Mouse (Mus musculus): ENCODE results near the gene Gatad2b.
A peak's percentile ranks its signal among the peaks of the same experiment; 100 is the strongest.
"Not testable (repeated sequence)": the region's sequence is repeated elsewhere in the genome, so short reads cannot be mapped to it uniquely, and the experiment has no call there.

Gatad2b gene

GRCm38 (mm10) chr3:90265932-90266741, 26.8 kb upstream of the Gatad2b start:
- no peak for DNase-seq (ENCODE audit: low spot score)

GRCm38 (mm10) chr3:90266901-90267775, 25.8 kb upstream of the Gatad2b start:
- DNase-seq (ENCODE audit: low spot score) = no peak

GRCm38 (mm10) chr3:90268190-90268589, 24.8 kb upstream of the Gatad2b start:
- no peak for DNase-seq (ENCODE audit: low spot score)

GRCm38 (mm10) chr3:90268971-90269370, 24.0 kb upstream of the Gatad2b start:
- DNase-seq (ENCODE audit: low spot score) = no peak

- DNase-seq (ENCODE audit: low spot score) = no peak
Measured at GRCm38 (mm10) chr3:90270784-90271183, 22.2 kb upstream of the Gatad2b start.

- DNase-seq (ENCODE audit: low spot score) = no peak
Measured at GRCm38 (mm10) chr3:90272170-90272569, 20.8 kb upstream of the Gatad2b start.

GRCm38 (mm10) chr3:90273855-90274254, 19.1 kb upstream of the Gatad2b start:
- no peak for DNase-seq (ENCODE audit: low spot score)

- no peak for DNase-seq (ENCODE audit: low spot score)
Measured at GRCm38 (mm10) chr3:90275286-90275685, 17.7 kb upstream of the Gatad2b start.

- no peak for DNase-seq (ENCODE audit: low spot score)
Measured at GRCm38 (mm10) chr3:90276858-90277257, 16.1 kb upstream of the Gatad2b start.

- no peak for DNase-seq (ENCODE audit: low spot score)
Measured at GRCm38 (mm10) chr3:90277793-90278192, 15.2 kb upstream of the Gatad2b start.

- DNase-seq (ENCODE audit: low spot score) = no peak
Measured at GRCm38 (mm10) chr3:90278211-90278610, 14.8 kb upstream of the Gatad2b start.

- DNase-seq (ENCODE audit: low spot score) = no peak
Measured at GRCm38 (mm10) chr3:90279216-90279615, 13.8 kb upstream of the Gatad2b start.

- DNase-seq (ENCODE audit: low spot score) = no peak
Measured at GRCm38 (mm10) chr3:90279743-90280142, 13.2 kb upstream of the Gatad2b start.

- DNase-seq (ENCODE audit: low spot score) = peak; percentile 43
Measured at GRCm38 (mm10) chr3:90280708-90281107, 12.3 kb upstream of the Gatad2b start.

- DNase-seq (ENCODE audit: low spot score) = no peak
Measured at GRCm38 (mm10) chr3:90284150-90284549, 8.8 kb upstream of the Gatad2b start.

- not testable (repeated sequence) for DNase-seq (ENCODE audit: low spot score)
Measured at GRCm38 (mm10) chr3:90289403-90289802, 3.6 kb upstream of the Gatad2b start.

GRCm38 (mm10) chr3:90290602-90291001, 2.4 kb upstream of the Gatad2b start:
- no peak for DNase-seq (ENCODE audit: low spot score)

- no peak for DNase-seq (ENCODE audit: low spot score)
Measured at GRCm38 (mm10) chr3:90291982-90292344, 1.0 kb upstream of the Gatad2b start.

GRCm38 (mm10) chr3:90293352-90294063, 530 bp downstream of the Gatad2b start:
- peak; percentile 52 for DNase-seq (ENCODE audit: low spot score)

- no peak for DNase-seq (ENCODE audit: low spot score)
Measured at GRCm38 (mm10) chr3:90294064-90294440, 1.1 kb downstream of the Gatad2b start.

GRCm38 (mm10) chr3:90294651-90295050, 1.7 kb downstream of the Gatad2b start:
- no peak for DNase-seq (ENCODE audit: low spot score)

GRCm38 (mm10) chr3:90305801-90306200, 12.8 kb downstream of the Gatad2b start:
- no peak for DNase-seq (ENCODE audit: low spot score)
